Mouse (Mus musculus) hindbrain, embryonic 16.5 days (tissue): Measurements from ENCODE around the gene Tert. TPM values are rescaled to one million over a fixed set of nuclear protein-coding genes. Genes with fewer than 3 reads are reported as not detected.

Source experiments
- ATAC-seq: fragments of 200-750 bp; cut with Nextera tagmentation; 2 replicates; pipeline ENCODE4 v1.8.0; 2017; ENCODE audit warnings: moderate TSS enrichment, moderate library complexity
- H3K27ac ChIP-seq: fragments of 300-500 bp; sonication (generic); 2 replicates; pipeline ENCODE4 v1.5.1; 2014; ENCODE audit warnings: low read depth, mild to moderate bottlenecking, control low read depth, low read length, moderate library complexity
- H3K27me3 ChIP-seq: fragments of 300-500 bp; sonication (generic); replicated peaks from 2 replicates; pipeline ENCODE4 v1.6.1; 2014; ENCODE audit warnings: low read length; ENCODE audit not compliant: control insufficient read depth, insufficient read depth
- H3K36me3 ChIP-seq: fragments of 300-500 bp; sonication (generic); 2 replicates; pipeline ENCODE4 v1.6.1; 2014; ENCODE audit warnings: mild to moderate bottlenecking, low read length, moderate library complexity, mixed read lengths; ENCODE audit not compliant: control insufficient read depth, insufficient read depth
- H3K4me1 ChIP-seq: fragments of 300-500 bp; sonication (generic); 2 replicates; pipeline ENCODE4 v1.6.1; 2014; ENCODE audit warnings: low read depth, low read length; ENCODE audit not compliant: control insufficient read depth, insufficient read depth
- H3K4me2 ChIP-seq: fragments of 300-500 bp; sonication (generic); 2 replicates; pipeline ENCODE4 v1.6.1; 2014; ENCODE audit warnings: mild to moderate bottlenecking, low read length, control low read depth, moderate library complexity
- H3K4me3 ChIP-seq: fragments of 300-500 bp; sonication (generic); 2 replicates; pipeline ENCODE4 v1.5.1; 2014; ENCODE audit warnings: mild to moderate bottlenecking, low read length, control low read depth, moderate library complexity
- H3K9ac ChIP-seq: fragments of 300-500 bp; sonication (generic); 2 replicates; pipeline ENCODE4 v1.6.1; 2014; ENCODE audit warnings: low read depth, mild to moderate bottlenecking, control low read depth, low read length, moderate library complexity
- H3K9me3 ChIP-seq: fragments of 300-500 bp; sonication (generic); 2 replicates; pipeline ENCODE4 v1.6.1; 2014; ENCODE audit warnings: mild to moderate bottlenecking, low read length, moderate library complexity; ENCODE audit not compliant: control insufficient read depth
- WGBS: fragments of 180-500 bp; shearing (Covaris S2); extraction: QIAGEN DNeasy Blood & Tissue Kit; methylation state at CpG from one replicate; pipeline ENCODE4 v1.1.7; 2014; 5-methylcytosine and 5-hydroxymethylcytosine counted together
- polyA plus RNA-seq: library from polyadenylated mRNA; unstranded; fragments of >200 nt; fragmentation: Nextera tagmentation; extraction: Ambion mirVana; gene quantifications from 2 replicates; pipeline ENCODE4 v1.2.1, GENCODE M21; 2015

Tert gene
- polyA plus RNA-seq, 1 experiment from 2014 or later = 5.6 TPM

DNA sequence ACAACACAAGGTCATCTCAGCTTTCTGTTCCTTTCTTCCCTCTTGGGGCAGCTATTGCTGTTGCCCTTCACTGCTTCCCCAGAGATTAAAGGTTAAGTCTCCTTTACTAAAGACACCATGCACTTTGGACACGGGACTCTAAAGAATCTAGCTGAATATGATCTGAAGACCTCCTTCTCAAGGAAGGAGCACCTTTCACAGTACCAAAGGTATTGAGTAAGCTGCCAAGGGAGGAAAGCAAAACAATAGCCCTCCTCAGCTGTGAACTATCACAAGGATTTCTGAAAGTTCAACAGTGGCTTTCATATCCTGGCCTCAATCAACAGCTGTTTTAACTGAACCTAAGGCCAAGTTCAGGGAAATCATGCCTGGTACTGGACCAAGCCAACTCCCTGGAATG is 57.7 kb downstream of the Tert start:
- Histone ChIP-seq H3K36me3 (no peaks in the 10 kb centered on the region), H3K9ac (no peak overlapping the region), H3K27ac (no peak overlapping the region), H3K9me3 (no peaks in the 10 kb centered on the region), H3K27me3 (no peaks in the 10 kb centered on the region), H3K4me2 (no peak overlapping the region), H3K4me1 (no peaks in the 10 kb centered on the region), H3K4me3 (no peak overlapping the region)
- 71% methylated on average over 1 of the region's 1 CpGs for WGBS
- ATAC-seq = no peak

DNA sequence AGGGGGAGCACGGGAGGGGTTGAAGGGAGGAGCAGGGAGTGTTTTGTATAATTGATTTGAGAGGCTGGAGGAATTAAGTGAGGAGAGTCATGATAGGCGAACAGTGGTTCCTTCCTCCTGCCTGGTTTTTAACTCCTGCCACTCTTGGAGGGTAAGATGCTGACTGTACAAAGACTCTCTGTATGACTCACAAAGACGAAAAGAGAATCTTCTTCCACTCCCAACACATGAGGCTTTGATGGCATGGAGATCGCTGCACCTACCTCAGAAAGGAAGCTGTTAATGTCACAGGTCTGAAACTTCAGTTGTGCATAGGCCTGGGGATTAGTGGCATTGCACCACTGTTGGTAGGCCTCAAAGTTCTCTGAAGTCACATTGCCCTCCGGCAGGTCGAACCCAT is 58.8 kb downstream of the Tert start:
- Histone ChIP-seq H3K36me3 (no peaks in the 10 kb centered on the region), H3K4me3 (no peak overlapping the region), H3K27ac (no peak overlapping the region), H3K9me3 (no peaks in the 10 kb centered on the region), H3K27me3 (no peaks in the 10 kb centered on the region), H3K9ac (no peak overlapping the region), H3K4me2 (no peak overlapping the region), H3K4me1 (no peaks in the 10 kb centered on the region)
- ATAC-seq = no peak
- WGBS = 83% methylated on average over 6 of the region's 6 CpGs

DNA sequence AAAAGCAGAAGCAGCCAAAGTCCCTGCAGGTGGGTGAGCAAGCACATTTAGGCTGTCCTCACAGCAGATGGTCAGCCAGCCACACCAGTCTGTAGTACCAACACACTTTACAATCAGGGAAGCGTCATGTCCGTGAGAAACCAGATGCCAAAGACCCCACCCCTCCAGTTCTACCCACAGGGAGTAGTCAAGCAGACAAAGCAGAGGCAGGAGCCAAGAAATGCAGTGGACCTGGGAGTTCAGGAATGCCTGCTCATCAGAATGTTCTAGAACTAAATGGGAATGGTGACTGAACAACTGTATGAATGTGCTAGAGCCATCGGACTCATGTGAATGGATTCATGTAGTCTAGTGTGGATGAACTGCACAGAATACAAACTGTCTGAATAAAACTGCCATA is 60.9 kb downstream of the Tert start:
- Histone ChIP-seq H3K4me2 (no peak overlapping the region), H3K27ac (no peak overlapping the region), H3K4me3 (no peak overlapping the region), H3K4me1 (no peaks in the 10 kb centered on the region), H3K9me3 (no peaks in the 10 kb centered on the region), H3K36me3 (no peaks in the 10 kb centered on the region), H3K27me3 (no peaks in the 10 kb centered on the region), H3K9ac (no peak overlapping the region)
- 73% methylated on average over 3 of the region's 3 CpGs for WGBS
- no peak for ATAC-seq

DNA sequence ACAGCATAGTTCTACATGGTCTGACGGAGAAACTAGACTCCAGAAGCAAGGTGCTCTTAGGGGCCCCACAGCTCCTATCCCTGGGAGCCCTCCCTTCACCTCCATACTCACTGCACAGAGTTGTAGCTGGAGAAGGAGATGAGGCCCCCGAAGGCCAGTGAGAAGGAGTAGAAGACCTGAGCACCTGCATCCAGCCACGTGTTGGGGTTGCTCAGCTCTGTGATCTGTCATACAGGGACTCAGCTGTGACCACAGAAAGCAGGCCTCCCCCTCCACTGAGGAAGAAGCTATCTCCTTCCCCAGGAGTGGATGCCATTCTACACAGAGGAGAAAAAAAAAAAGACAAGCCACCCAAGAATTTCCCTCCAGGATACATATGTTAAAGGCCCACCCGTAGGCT is 62.2 kb downstream of the Tert start:
- 82% methylated on average over 4 of the region's 4 CpGs for WGBS
- no peak overlapping the region for H3K27ac ChIP-seq
- H3K4me2 ChIP-seq = no peak overlapping the region
- H3K36me3 ChIP-seq = no peaks in the 10 kb centered on the region
- no peak overlapping the region for H3K4me3 ChIP-seq
- no peaks in the 10 kb centered on the region for H3K9me3 ChIP-seq
- H3K27me3 ChIP-seq = no peaks in the 10 kb centered on the region
- no peaks in the 10 kb centered on the region for H3K4me1 ChIP-seq
- H3K9ac ChIP-seq = no peak overlapping the region
- no peak for ATAC-seq

DNA sequence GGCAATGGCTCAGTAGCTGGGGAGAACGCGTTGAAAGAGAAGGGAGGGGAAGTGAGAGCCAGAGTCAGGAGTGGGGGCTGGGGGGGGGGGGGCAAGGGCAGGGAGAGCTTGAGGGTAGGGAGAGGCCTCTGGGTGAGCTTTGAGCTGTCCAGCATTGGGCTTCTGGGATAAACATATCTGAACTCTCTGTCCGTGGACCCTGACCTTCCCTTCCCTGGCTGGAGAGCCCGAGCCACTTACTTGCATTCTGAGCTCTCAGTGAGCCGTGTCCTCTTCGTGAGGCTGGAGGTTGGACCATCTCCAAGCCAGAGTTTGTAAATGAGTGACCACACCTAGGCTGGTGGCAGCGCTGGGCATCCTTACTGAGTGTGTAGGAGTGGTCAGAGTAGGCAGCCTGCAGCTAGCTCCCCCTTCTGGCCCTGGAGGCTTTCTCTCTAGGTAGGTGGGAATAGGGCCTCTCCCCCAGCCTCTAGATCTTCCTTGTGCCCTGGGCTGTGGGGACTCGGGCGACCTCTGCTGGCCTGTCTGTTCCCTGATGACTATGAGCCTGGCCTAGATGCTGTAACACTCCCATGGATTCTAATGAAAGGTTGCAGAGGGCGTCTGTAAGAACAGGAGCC is 65.6 kb downstream of the Tert start:
- no peak overlapping the region for H3K4me3 ChIP-seq
- WGBS = 32% methylated on average over 10 of the region's 10 CpGs
- ATAC-seq = peak; percentile 74; the same call in 1 of the 2 replicates
- no peaks in the 10 kb centered on the region for H3K36me3 ChIP-seq
- H3K9ac ChIP-seq = no peak overlapping the region
- no peak overlapping the region for H3K4me2 ChIP-seq
- no peak overlapping the region for H3K27ac ChIP-seq
- no peaks in the 10 kb centered on the region for H3K9me3 ChIP-seq
- H3K27me3 ChIP-seq = no peaks in the 10 kb centered on the region
- H3K4me1 ChIP-seq = no peaks in the 10 kb centered on the region

DNA sequence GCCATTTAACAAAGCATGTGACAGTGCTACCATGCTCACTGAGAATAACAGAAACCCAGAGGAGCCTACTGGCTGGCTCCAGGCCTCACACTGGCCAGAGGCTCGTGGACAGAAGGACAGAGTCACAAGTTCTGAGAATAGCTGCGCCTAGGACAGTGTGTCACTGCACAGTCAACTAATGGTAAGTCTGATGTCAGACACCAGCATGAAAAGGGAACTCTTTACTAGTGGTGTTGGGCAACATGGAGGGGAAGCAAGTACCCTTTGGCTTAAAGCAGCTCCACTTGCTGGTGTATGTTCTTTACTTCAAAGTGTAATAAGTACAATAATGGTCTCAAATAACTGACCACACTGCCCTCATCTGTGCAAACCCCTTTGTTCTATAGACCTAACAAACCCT is 66.6 kb downstream of the Tert start:
- ATAC-seq = no peak
- H3K9me3 ChIP-seq = no peaks in the 10 kb centered on the region

DNA sequence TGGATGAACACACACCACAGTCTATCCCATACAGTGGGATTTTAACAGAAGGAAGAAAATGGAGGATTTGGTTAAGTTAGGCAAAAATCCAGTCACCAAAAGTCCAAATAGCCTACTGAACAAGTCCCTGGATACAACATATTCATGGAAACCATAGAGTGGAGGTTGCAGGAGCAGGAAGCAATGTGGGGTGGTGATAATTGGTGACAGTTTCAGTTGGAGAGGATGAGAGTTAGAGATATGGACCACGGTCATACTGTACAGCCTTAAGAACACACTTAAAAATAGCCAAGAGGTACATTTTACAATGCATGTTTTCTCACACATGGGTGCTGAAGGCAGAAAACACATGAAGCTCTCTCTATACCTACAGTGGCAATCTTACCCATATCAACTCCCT is 68.3 kb downstream of the Tert start:
- no peaks in the 10 kb centered on the region for H3K4me1 ChIP-seq
- H3K27me3 ChIP-seq = no peaks in the 10 kb centered on the region
- ATAC-seq = no peak
- 84% methylated on average over 1 of the region's 1 CpGs for WGBS
- H3K27ac ChIP-seq = no peak overlapping the region
- H3K4me2 ChIP-seq = no peak overlapping the region
- no peaks in the 10 kb centered on the region for H3K9me3 ChIP-seq
- H3K9ac ChIP-seq = no peak overlapping the region
- H3K36me3 ChIP-seq = no peaks in the 10 kb centered on the region
- H3K4me3 ChIP-seq = no peak overlapping the region

More for the DNA sequence above, 66.6 kb downstream of the Tert start:
- no peaks in the 10 kb centered on the region for H3K4me1 ChIP-seq
- H3K9ac ChIP-seq = no peak overlapping the region
- H3K36me3 ChIP-seq = no peaks in the 10 kb centered on the region
- no peak overlapping the region for H3K4me3 ChIP-seq
- WGBS = 69% methylated on average over 2 of the region's 2 CpGs
- no peaks in the 10 kb centered on the region for H3K27me3 ChIP-seq
- no peak overlapping the region for H3K27ac ChIP-seq
- H3K4me2 ChIP-seq = no peak overlapping the region

DNA sequence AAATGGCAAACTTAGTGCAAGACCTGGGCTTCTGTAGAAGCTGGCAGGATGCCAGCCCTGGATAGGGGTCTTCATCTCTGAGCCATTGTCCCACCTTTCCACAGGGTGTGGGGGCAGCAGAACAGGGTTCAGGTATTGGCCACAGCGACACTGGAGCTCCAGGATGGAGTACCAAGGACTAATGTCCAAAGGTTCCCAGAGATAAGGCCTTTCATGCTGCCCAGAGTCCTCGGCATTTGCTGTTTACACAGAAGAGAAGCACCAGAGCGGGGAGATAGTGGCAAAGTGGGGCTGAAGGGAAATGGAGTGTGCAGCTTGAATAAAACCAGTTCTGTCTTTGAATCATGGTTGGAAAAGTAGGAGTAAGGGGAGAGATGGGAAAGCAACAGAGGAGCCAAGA is 69.8 kb downstream of the Tert start:
- 78% methylated on average over 3 of the region's 3 CpGs for WGBS
- H3K27ac ChIP-seq = no peak overlapping the region
- no peaks in the 10 kb centered on the region for H3K27me3 ChIP-seq
- ATAC-seq = no peak
- no peak overlapping the region for H3K9ac ChIP-seq
- no peaks in the 10 kb centered on the region for H3K36me3 ChIP-seq
- no peak overlapping the region for H3K4me2 ChIP-seq
- H3K4me1 ChIP-seq = no peaks in the 10 kb centered on the region
- H3K9me3 ChIP-seq = no peaks in the 10 kb centered on the region
- H3K4me3 ChIP-seq = no peak overlapping the region
